Mouse (Mus musculus): ENCODE results near the gene Rhbdf2.

- TF ChIP-seq HCFC1 (IDR thresholded peaks at IDR 0.05; ENCODE audit: borderline replicate concordance, insufficient read depth, low read length): no peak
- TF ChIP-seq CHD2 (IDR thresholded peaks at IDR 0.05; ENCODE audit: low read depth, low read length): no peak
- TF ChIP-seq ZNF384 (IDR thresholded peaks at IDR 0.05; ENCODE audit: low read depth, low read length): no peak
Measured at GRCm38 (mm10) chr11:116586310-116586709, 40.5 kb downstream of the Rhbdf2 start, which contains the start of gene Aanat.

All from ES-E14 (cell line).